ENCODE assay signal across 10 mouse cellular contexts in genomic region chr4:62613646-62614365, GRCm38 (mm10). TPM values are rescaled to one million over a fixed set of nuclear protein-coding genes. Genes with fewer than 3 reads are reported as not detected.
DNase-seq lines count a peak whose midpoint lies in the region; ATAC-seq and TF ChIP-seq lines count a peak whose summit lies in the region.
"Had no signal": no experiment of that assay in that cellular context is flagged by ENCODE, and none has a peak within 500 bp of the region (broad histone marks: within the 10 kb centered on the region; RNA-seq: fewer than 3 reads in every experiment).

No protein-coding gene starts in this region.

- no peak overlapping the region for H3K4me2 ChIP-seq in kidney, embryonic 15.5 days
- H3K4me2 ChIP-seq in embryonic facial prominence, embryonic 14.5 days (ENCODE audit: low read depth, low read length), result no peak overlapping the region
- H3K4me2 ChIP-seq in intestine, embryonic 16.5 days (ENCODE audit: low read depth, low read length), result no peak overlapping the region
- H3K4me2 ChIP-seq in midbrain, postnatal 0 days (ENCODE audit: low read depth, low read length, poor library complexity, severe bottlenecking), result no peak overlapping the region; the same call in 1 of the 2 replicates
- no peak overlapping the region for H3K4me2 ChIP-seq in liver, embryonic 11.5 days

- 0 out of 2 replicates have a peak, but pooled peaks have one; percentile 16 for ATAC-seq in kidney, embryonic 15.5 days (replicated peaks; ENCODE audit: low FRiP score)
- ATAC-seq in embryonic facial prominence, embryonic 14.5 days (ENCODE audit: low read depth), result no peak
- ATAC-seq in intestine, embryonic 16.5 days, result no peak
- no peak for ATAC-seq in midbrain, postnatal 0 days (ENCODE audit: low FRiP score)
- no peak for ATAC-seq in liver, embryonic 11.5 days (replicated peaks; ENCODE audit: low FRiP score)
- ATAC-seq in erythroblast, adult 5-6 weeks (replicated peaks; ENCODE audit: low FRiP score, poor library complexity, severe bottlenecking), result no peak

- WGBS in kidney, embryonic 15.5 days, result 52% methylated on average over 13 of the region's 13 CpGs
- WGBS in embryonic facial prominence, embryonic 14.5 days, result 58% methylated on average over 13 of the region's 13 CpGs
- 62% methylated on average over 13 of the region's 13 CpGs for WGBS in intestine, embryonic 16.5 days
- WGBS in midbrain, postnatal 0 days, result 68% methylated on average over 13 of the region's 13 CpGs
- WGBS in liver, embryonic 11.5 days, result 74% methylated on average over 13 of the region's 13 CpGs

- peak; percentile 36 for TF ChIP-seq CTCF in midbrain, postnatal 0 days (IDR thresholded peaks at IDR 0.05)

- no peaks in the 10 kb centered on the region for H3K36me3 ChIP-seq in kidney, embryonic 15.5 days
- H3K36me3 ChIP-seq in embryonic facial prominence, embryonic 14.5 days (ENCODE audit: control insufficient read depth, insufficient read depth, low read length), result no peaks in the 10 kb centered on the region
- no peaks in the 10 kb centered on the region for H3K36me3 ChIP-seq in intestine, embryonic 16.5 days (ENCODE audit: control insufficient read depth, insufficient read depth, low read length)
- no peaks in the 10 kb centered on the region for H3K36me3 ChIP-seq in midbrain, postnatal 0 days (ENCODE audit: insufficient read depth, low read length)
- H3K36me3 ChIP-seq in liver, embryonic 11.5 days (ENCODE audit: control insufficient read depth, insufficient read depth, low read length), result no peaks in the 10 kb centered on the region
- H3K36me3 ChIP-seq: G1E had no signal

- peak overlapping the region; percentile 57; the same call in 1 of the 2 replicates for H3K27ac ChIP-seq in kidney, embryonic 15.5 days
- peak overlapping the region; percentile 16; the same call in 1 of the 2 replicates for H3K27ac ChIP-seq in embryonic facial prominence, embryonic 14.5 days (replicated peaks; ENCODE audit: low read depth, low read length)
- H3K27ac ChIP-seq in intestine, embryonic 16.5 days (ENCODE audit: low read length), result no peak overlapping the region; the same call in 1 of the 2 replicates
- peak overlapping the region; percentile 26; the same call in 1 of the 2 replicates for H3K27ac ChIP-seq in midbrain, postnatal 0 days (ENCODE audit: low read depth, low read length)
- no peak overlapping the region for H3K27ac ChIP-seq in liver, embryonic 11.5 days (ENCODE audit: low read depth, low read length)
- H3K27ac ChIP-seq: macrophage had no signal

- no peak overlapping the region for H3K4me3 ChIP-seq in kidney, embryonic 15.5 days (replicated peaks)
- no peak overlapping the region for H3K4me3 ChIP-seq in embryonic facial prominence, embryonic 14.5 days (ENCODE audit: low read depth, low read length)
- H3K4me3 ChIP-seq in intestine, embryonic 16.5 days (ENCODE audit: low read length), result no peak overlapping the region
- no peak overlapping the region for H3K4me3 ChIP-seq in midbrain, postnatal 0 days (ENCODE audit: low read depth, low read length)
- no peak overlapping the region for H3K4me3 ChIP-seq in liver, embryonic 11.5 days (ENCODE audit: low read depth, low read length)

- H3K9me3 ChIP-seq in kidney, embryonic 15.5 days (replicated peaks), result no peaks in the 10 kb centered on the region
- H3K9me3 ChIP-seq in embryonic facial prominence, embryonic 14.5 days (ENCODE audit: control insufficient read depth, low read length), result no peaks in the 10 kb centered on the region
- H3K9me3 ChIP-seq in intestine, embryonic 16.5 days (ENCODE audit: control insufficient read depth, low read length), result no peaks in the 10 kb centered on the region
- H3K9me3 ChIP-seq in midbrain, postnatal 0 days (ENCODE audit: low read length), result no peaks in the 10 kb centered on the region
- no peaks in the 10 kb centered on the region for H3K9me3 ChIP-seq in liver, embryonic 11.5 days (ENCODE audit: control insufficient read depth, low read length)

- H3K4me1 ChIP-seq in kidney, embryonic 15.5 days, result peaks cover 40% of the 10 kb centered on the region
- H3K4me1 ChIP-seq in embryonic facial prominence, embryonic 14.5 days (ENCODE audit: control insufficient read depth, insufficient read depth, low read length), result peaks cover 28% of the 10 kb centered on the region
- H3K4me1 ChIP-seq in intestine, embryonic 16.5 days (ENCODE audit: control insufficient read depth, insufficient read depth, low read length), result peaks cover 28% of the 10 kb centered on the region
- H3K4me1 ChIP-seq in midbrain, postnatal 0 days (ENCODE audit: insufficient read depth, low read length), result peaks cover 9% of the 10 kb centered on the region; the same call in 1 of the 2 replicates
- H3K4me1 ChIP-seq in liver, embryonic 11.5 days (replicated peaks; ENCODE audit: control insufficient read depth, insufficient read depth, low read length), result no peaks in the 10 kb centered on the region; the same call in none of the 2 replicates

- no peak for DNase-seq in kidney, adult 18-20 months
- DNase-seq in embryonic facial prominence, embryonic 14.5 days (ENCODE audit: low spot score), result peak; percentile 17
- peak; percentile 53 for DNase-seq in midbrain, postnatal 0 days (ENCODE audit: low spot score)
- DNase-seq in natural killer cell, adult 2 months (ENCODE audit: low spot score in 2 of 2), result no peak
- DNase-seq in liver, embryonic 11.5 days (ENCODE audit: low spot score), result no peak

- no peak overlapping the region for H3K9ac ChIP-seq in kidney, embryonic 15.5 days
- H3K9ac ChIP-seq in embryonic facial prominence, embryonic 14.5 days (ENCODE audit: low read depth, low read length), result no peak overlapping the region
- peak overlapping the region; percentile 39; the same call in 1 of the 2 replicates for H3K9ac ChIP-seq in intestine, embryonic 16.5 days (ENCODE audit: low read depth, low read length)
- no peak overlapping the region for H3K9ac ChIP-seq in midbrain, postnatal 0 days (replicated peaks; ENCODE audit: low read length, poor library complexity, severe bottlenecking)
- no peak overlapping the region for H3K9ac ChIP-seq in liver, embryonic 11.5 days (ENCODE audit: low read depth, low read length)

- 0 out of 2 replicates have a peak, but pooled peaks cover 6% of the 10 kb centered on the region for H3K27me3 ChIP-seq in kidney, embryonic 15.5 days
- no peaks in the 10 kb centered on the region for H3K27me3 ChIP-seq in embryonic facial prominence, embryonic 14.5 days (replicated peaks; ENCODE audit: control insufficient read depth, insufficient read depth, low read length)
- H3K27me3 ChIP-seq in intestine, embryonic 16.5 days (replicated peaks; ENCODE audit: control insufficient read depth, insufficient read depth, low read length), result no peaks in the 10 kb centered on the region
- no peaks in the 10 kb centered on the region for H3K27me3 ChIP-seq in midbrain, postnatal 0 days (ENCODE audit: insufficient read depth, low read length)
- no peaks in the 10 kb centered on the region for H3K27me3 ChIP-seq in liver, embryonic 11.5 days (replicated peaks; ENCODE audit: control insufficient read depth, insufficient read depth, low read length)

RNA-seq across cellular contexts. Expression of gene Rgs3, which starts 54.2 kb away (rescaled TPM):
- 53.7 and 56.9 TPM in 2 replicates for polyA plus RNA-seq in kidney, embryonic 15.5 days (2015; fragmentation: Nextera tagmentation; extraction: Ambion mirVana)
- 37.2 and 38.8 TPM in 2 replicates for polyA plus RNA-seq in embryonic facial prominence, embryonic 14.5 days (2014; fragmentation: Nextera tagmentation; extraction: Ambion mirVana)
- polyA plus RNA-seq in intestine, embryonic 16.5 days (2015; fragmentation: Nextera tagmentation; extraction: Ambion mirVana), result 46.0 and 47.6 TPM in 2 replicates
- total RNA-seq in midbrain, postnatal 0 days (2014; rRNA removed), result 89.4 and 109 TPM in 2 replicates
- polyA plus RNA-seq in midbrain, postnatal 0 days (2015; fragmentation: Nextera tagmentation; extraction: Ambion mirVana), result 54.6 and 55.6 TPM in 2 replicates
- polyA plus RNA-seq in liver, embryonic 11.5 days (2014; fragmentation: Nextera tagmentation; extraction: Ambion mirVana), result 9.7 and 12.3 TPM in 2 replicates
- total RNA-seq in erythroblast, adult 5-6 weeks (2015; ENCODE audit: low replicate concordance), result 13.4 and 18.8 TPM in 2 replicates
- total RNA-seq in erythroblast, adult 5-6 weeks (2017; ENCODE audit: low replicate concordance), result 2.5 and 4.5 TPM in 2 replicates
- polyA plus RNA-seq: G1E had no signal

Comparison
In these comparisons a context has a peak if more than half of its experiments do, and no peak if none do; other contexts are left out.
1. H3K27ac ChIP-seq: peak in kidney, embryonic 15.5 days (single experiment), embryonic facial prominence, embryonic 14.5 days (single experiment) and midbrain, postnatal 0 days (single experiment); none in intestine, embryonic 16.5 days (single experiment) and liver, embryonic 11.5 days (single experiment).
2. DNase-seq: peak in embryonic facial prominence, embryonic 14.5 days (single experiment) and midbrain, postnatal 0 days (single experiment); none in kidney, adult 18-20 months (single experiment), natural killer cell, adult 2 months (0 of 2) and liver, embryonic 11.5 days (single experiment).